Mouse (Mus musculus) CH12.LX (cell line): Measurements from ENCODE around the gene Sirt4. TPM values are rescaled to one million over a fixed set of nuclear protein-coding genes. Genes with fewer than 3 reads are reported as not detected.
"Not testable (repeated sequence)": the region's sequence is repeated elsewhere in the genome, so short reads cannot be mapped to it uniquely, and the experiment has no call there.

Source experiments
- DNase-seq: peaks from one replicate; pipeline ENCODE4 v3.0.0-alpha.2; 2013; ENCODE audit errors: extremely low read depth
- H3K27ac ChIP-seq: 2 replicates; pipeline ENCODE4 v1.5.1; 2012; ENCODE audit warnings: low read depth, mild to moderate bottlenecking, control low read depth, moderate library complexity; ENCODE audit not compliant: insufficient read depth
- H3K27me3 ChIP-seq: replicated peaks from 2 replicates; pipeline ENCODE3; 2012; ENCODE audit warnings: inconsistent platforms
- H3K36me3 ChIP-seq, 2 experiments: replicated peaks in 1 of 2; 2 replicates each; pipeline versions ENCODE3 to v1.6.1; 2012; ENCODE audit warnings: inconsistent platforms in 1 of 2, low read length in 1 of 2, mild to moderate bottlenecking in 1 of 2, mixed read lengths in 1 of 2, moderate library complexity in 1 of 2; ENCODE audit not compliant: control insufficient read depth in 1 of 2, insufficient read depth in 1 of 2
- H3K4me1 ChIP-seq, 2 experiments: 2 replicates each; pipeline ENCODE4 v1.6.1; 2012; ENCODE audit warnings: inconsistent platforms in 1 of 2, moderate library complexity in 1 of 2; ENCODE audit not compliant: insufficient read depth in 2 of 2, control insufficient read depth in 1 of 2
- H3K4me2 ChIP-seq: 2 replicates; pipeline ENCODE4 v1.6.1; 2012; ENCODE audit warnings: low read depth, mild to moderate bottlenecking, control low read depth; ENCODE audit not compliant: poor library complexity, insufficient read depth, severe bottlenecking
- H3K4me3 ChIP-seq, 3 experiments: fragments of 150-350 bp in 1 of 3; sonication (generic) in 1 of 3; replicated peaks in 1 of 3; 2 replicates each; pipeline versions ENCODE3 to v1.5.1; 2011 to 2012; ENCODE audit warnings: low read depth in 2 of 3, low read length in 2 of 3, mild to moderate bottlenecking in 2 of 3, moderate library complexity in 2 of 3, control low read depth in 1 of 3, improper control_type of control experiment in 1 of 3, inconsistent platforms in 1 of 3, mixed read lengths in 1 of 3; ENCODE audit not compliant: poor library complexity in 1 of 3
- H3K79me2 ChIP-seq: replicated peaks from 2 replicates; pipeline ENCODE4 v1.6.1; 2012; ENCODE audit warnings: mild to moderate bottlenecking, moderate library complexity; ENCODE audit not compliant: control insufficient read depth, poor library complexity, insufficient read depth, severe bottlenecking; ENCODE audit errors: extremely low read depth
- H3K9ac ChIP-seq: 2 replicates; pipeline ENCODE4 v1.6.1; 2012; ENCODE audit warnings: low read depth, mild to moderate bottlenecking, control low read depth, moderate library complexity; ENCODE audit not compliant: insufficient read depth
- H3K9me3 ChIP-seq: replicated peaks from 2 replicates; pipeline ENCODE3; 2012; ENCODE audit warnings: low read length, inconsistent platforms, mixed read lengths
- BHLHE40 ChIP-seq: IDR thresholded peaks from 2 replicates; pipeline ENCODE4 v1.6.1; 2011; ENCODE audit warnings: mild to moderate bottlenecking, low read depth, low read length, improper control_type of control experiment
- CTCF ChIP-seq, 2 experiments: IDR thresholded peaks in 1 of 2; conservative IDR thresholded peaks in 1 of 2; 2 replicates each; pipeline ENCODE4 v1.5.1; 2011 to 2012; ENCODE audit warnings: low read depth in 2 of 2, low read length in 2 of 2, improper control_type of control experiment in 1 of 2, inconsistent platforms in 1 of 2, mild to moderate bottlenecking in 1 of 2, moderate library complexity in 1 of 2
- ELF1 ChIP-seq: IDR thresholded peaks from 2 replicates; pipeline ENCODE4 v1.6.1; 2014; ENCODE audit warnings: low read depth, mild to moderate bottlenecking, inconsistent platforms, low read length, improper control_type of control experiment
- ETS1 ChIP-seq: conservative IDR thresholded peaks from 2 replicates; pipeline ENCODE4 v1.6.1; 2012; ENCODE audit warnings: low read depth, mild to moderate bottlenecking, inconsistent platforms, low read length, improper control_type of control experiment, moderate library complexity
- HCFC1 ChIP-seq: IDR thresholded peaks from 2 replicates; pipeline ENCODE4 v1.6.1; 2012; ENCODE audit warnings: low read depth, mild to moderate bottlenecking, inconsistent platforms, low read length, improper control_type of control experiment
- IRF4 ChIP-seq: IDR thresholded peaks from 2 replicates; pipeline ENCODE4 v1.6.1; 2014; ENCODE audit warnings: low read depth, mild to moderate bottlenecking, inconsistent platforms, low read length, improper control_type of control experiment
- JUND ChIP-seq: conservative IDR thresholded peaks from 2 replicates; pipeline ENCODE4 v1.6.1; 2011; ENCODE audit warnings: low read depth, low read length, improper control_type of control experiment
- MAX ChIP-seq: IDR thresholded peaks from 2 replicates; pipeline ENCODE4 v1.6.1; 2011; ENCODE audit warnings: low read length, improper control_type of control experiment
- MAZ ChIP-seq: IDR thresholded peaks from 2 replicates; pipeline ENCODE4 v1.6.1; 2012; ENCODE audit warnings: low read depth, mild to moderate bottlenecking, inconsistent platforms, low read length, improper control_type of control experiment, moderate library complexity
- MEF2A ChIP-seq: IDR thresholded peaks from 2 replicates; pipeline ENCODE4 v1.6.1; 2014; ENCODE audit warnings: low read depth, mild to moderate bottlenecking, inconsistent platforms, low read length, improper control_type of control experiment, borderline replicate concordance
- MXI1 ChIP-seq: IDR thresholded peaks from 2 replicates; pipeline ENCODE4 v1.6.1; 2011; ENCODE audit warnings: mild to moderate bottlenecking, low read depth, low read length, improper control_type of control experiment
- PAX5 ChIP-seq: IDR thresholded peaks from 2 replicates; pipeline ENCODE4 v1.6.1; 2012; ENCODE audit warnings: low read length, inconsistent platforms, mixed read lengths
- RAD21 ChIP-seq: IDR thresholded peaks from 2 replicates; pipeline ENCODE4 v1.6.1; 2011; ENCODE audit warnings: low read depth, mild to moderate bottlenecking, low read length, improper control_type of control experiment, moderate library complexity
- RCOR1 ChIP-seq: conservative IDR thresholded peaks from 2 replicates; pipeline ENCODE4 v1.6.1; 2012; ENCODE audit warnings: low read depth, mild to moderate bottlenecking, inconsistent platforms, low read length, improper control_type of control experiment
- SIN3A ChIP-seq: IDR thresholded peaks from 2 replicates; pipeline ENCODE4 v1.6.1; 2012; ENCODE audit warnings: low read length, improper control_type of control experiment, inconsistent platforms
- UBTF ChIP-seq: IDR thresholded peaks from 2 replicates; pipeline ENCODE4 v1.6.1; 2012; ENCODE audit warnings: low read depth, mild to moderate bottlenecking, inconsistent platforms, low read length, improper control_type of control experiment, moderate library complexity
- ZC3H11A ChIP-seq: IDR thresholded peaks from 2 replicates; pipeline ENCODE4 v1.6.1; 2012; ENCODE audit warnings: low read depth, mild to moderate bottlenecking, inconsistent platforms, low read length, improper control_type of control experiment
- ZNF384 ChIP-seq: IDR thresholded peaks from 2 replicates; pipeline ENCODE4 v1.6.1; 2012; ENCODE audit warnings: low read depth, low read length, improper control_type of control experiment, inconsistent platforms
- dilution Hi-C: fragments of 300-500 bp; cut with MboI; formaldehyde crosslinking; loops from 2 replicates; pipeline ENCODE4 v1.14.3; 2020; ENCODE audit warnings: low sequenced_read_pairs; ENCODE audit not compliant: extremely low pct_unique_long_range_greater_than_20kb, extremely low pct_ligation_motif_present
- in situ Hi-C: fragments of 300-500 bp; cut with MboI; formaldehyde crosslinking; loops from 3 replicates; pipeline ENCODE4 v1.14.3; 2019; ENCODE audit warnings: low sequenced_read_pairs, low pct_ligation_motif_present, low pct_unique_long_range_greater_than_20kb, mixed read lengths
- polyA plus RNA-seq: library from polyadenylated mRNA; unstranded; fragments of >175 nt; gene quantifications from 2 replicates; pipeline ENCODE4 v1.2.1, GENCODE M21; 2012; ENCODE audit warnings: low read depth; ENCODE audit not compliant: insufficient read length
- total RNA-seq, 2 experiments: library from RNA; depleted of rRNA; stranded (reverse); fragments of 300-350 nt in 1 of 2; fragments of >200 nt in 1 of 2; gene quantifications; 2 replicates each; pipeline ENCODE4 v1.2.3; 2012 to 2014

Gene Sirt4
- total and polyA plus RNA-seq, 3 experiments: 10.0 to 18.0 (median 13.3) TPM

DNA sequence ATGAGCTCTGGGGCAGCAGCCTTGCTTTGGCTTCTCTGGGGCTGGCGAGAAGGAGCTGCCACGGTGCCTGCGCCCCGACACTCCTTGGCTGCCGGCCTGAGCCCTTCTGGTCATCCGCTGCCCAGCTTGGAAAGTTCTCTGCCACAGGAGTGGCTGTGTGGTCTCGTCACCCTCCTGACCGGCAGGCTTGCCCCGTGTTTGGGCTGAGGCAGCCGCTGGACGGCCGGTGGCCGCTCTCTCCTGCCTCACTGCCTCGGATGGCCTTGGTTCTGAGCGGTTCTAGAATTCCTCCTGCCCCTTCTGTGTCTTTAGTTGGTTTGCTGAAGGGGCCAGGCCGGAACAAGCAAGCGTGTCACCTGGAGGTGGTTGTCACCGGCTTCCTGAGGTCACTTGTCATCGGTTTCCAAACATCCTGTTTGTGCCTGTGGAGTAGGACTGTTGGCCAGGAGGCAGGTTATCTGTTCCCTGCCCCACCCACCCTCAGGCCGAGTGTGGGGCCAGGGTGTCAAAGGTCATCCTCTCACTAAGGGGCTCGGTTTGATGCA, 35.9 kb upstream of the Sirt4 start:
- TF ChIP-seq MXI1: no peak
- no peak for TF ChIP-seq ELF1
- TF ChIP-seq ZNF384: no peak
- no peak for TF ChIP-seq RCOR1
- TF ChIP-seq MEF2A: no peak
- TF ChIP-seq JUND: no peak
- no peak for TF ChIP-seq CTCF (conservative IDR thresholded peaks at IDR 0.05 in 1 of 2, IDR thresholded peaks at IDR 0.05 in 1 of 2; ENCODE audit: low read depth in 2 of 2, low read length in 2 of 2)
- no peak for TF ChIP-seq ETS1
- no peak for TF ChIP-seq UBTF
- no peak for TF ChIP-seq RAD21
- no peak for TF ChIP-seq MAX
- no peak for TF ChIP-seq ZC3H11A
- TF ChIP-seq SIN3A: no peak
- TF ChIP-seq IRF4: no peak
- no peak for TF ChIP-seq MAZ
- TF ChIP-seq PAX5: no peak
- TF ChIP-seq BHLHE40: no peak
- TF ChIP-seq HCFC1: no peak
- no peak for DNase-seq
- H3K9me3 ChIP-seq: no peaks in the 10 kb centered on the region
- no peaks in the 10 kb centered on the region for H3K27me3 ChIP-seq
- in situ Hi-C loops (no loop called here), dilution Hi-C loops (no loop called here)
- no peak overlapping the region for H3K4me2 ChIP-seq
- no peak overlapping the region for H3K4me3 ChIP-seq
- H3K27ac ChIP-seq: no peak overlapping the region
- H3K79me2 ChIP-seq: 0 out of 2 replicates have a peak, but pooled peaks cover 2% of the 10 kb centered on the region
- H3K36me3 ChIP-seq: peaks cover 0 to 36% of the 10 kb centered on the region in 2 experiments
- H3K4me1 ChIP-seq: peaks cover 16 to 64% of the 10 kb centered on the region in 2 experiments
- H3K9ac ChIP-seq: no peak overlapping the region

DNA sequence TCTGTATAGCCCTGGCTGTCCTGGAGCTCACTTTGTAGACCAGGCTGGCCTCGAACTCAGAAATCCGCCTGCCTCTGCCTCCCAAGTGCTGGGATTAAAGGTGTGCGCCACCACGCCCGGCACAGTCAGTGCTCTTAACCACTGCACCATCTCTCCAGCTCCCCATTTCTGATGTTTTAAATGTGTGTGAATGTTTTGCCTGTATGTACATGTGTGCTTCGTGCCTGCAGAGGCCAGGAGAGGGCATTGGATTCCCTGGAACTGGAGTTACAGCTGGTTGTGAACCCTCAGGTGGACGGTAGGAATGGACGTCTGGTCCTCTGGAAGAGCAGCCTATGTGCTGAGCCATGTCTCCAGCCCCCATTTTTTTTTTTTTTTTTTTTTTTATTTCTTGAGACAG, 33.7 kb upstream of the Sirt4 start:
- H3K9ac ChIP-seq, dilution Hi-C loops, H3K27ac ChIP-seq, H3K27me3 ChIP-seq, in situ Hi-C loops, H3K4me3 ChIP-seq, H3K79me2 ChIP-seq, H3K4me2 ChIP-seq, DNase-seq, H3K9me3 ChIP-seq: not testable (repeated sequence)
- H3K36me3 ChIP-seq: peaks cover 2 to 29% of the 10 kb centered on the region in 2 experiments
- peaks cover 28 to 78% of the 10 kb centered on the region in 2 experiments for H3K4me1 ChIP-seq
